Mouse (Mus musculus): ENCODE results near the gene Gm3002.
"Not testable (repeated sequence)": the region's sequence is repeated elsewhere in the genome, so short reads cannot be mapped to it uniquely, and the experiment has no call there.

Gm3002 gene

DNA sequence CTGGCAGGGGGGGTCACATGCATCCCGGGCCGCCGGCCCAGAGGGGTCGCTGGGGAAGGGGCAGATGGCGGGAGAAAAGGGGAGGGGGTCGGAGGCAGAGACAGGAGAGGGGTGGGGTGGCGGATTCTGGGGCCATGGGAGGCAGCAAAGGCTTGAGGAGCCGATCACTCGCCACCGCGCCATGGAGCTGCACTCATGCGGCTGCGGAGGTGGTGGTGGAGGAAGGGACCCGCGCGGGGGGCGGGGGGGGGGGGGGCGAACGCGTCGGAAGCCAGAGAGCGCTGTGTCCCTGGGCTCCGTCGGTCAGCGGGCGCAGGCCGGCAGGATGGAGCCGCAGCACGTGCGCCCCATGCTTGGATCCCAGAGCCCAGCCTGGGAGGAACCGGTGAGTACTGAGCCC, at the start of gene Gm3002:
Gm3002 (plus strand) TSS at position 301 of the 400 bp plus-strand sequence.
- DNase-seq = not testable (repeated sequence)

- DNase-seq = not testable (repeated sequence)
Observed at GRCm38 (mm10) chr14:3845945-3846344, 36.1 kb downstream of the Gm3002 start, which contains the start of gene Gm3033. Gene Gm3033, plus strand, starts transcription at chr14:3846245.

DNA sequence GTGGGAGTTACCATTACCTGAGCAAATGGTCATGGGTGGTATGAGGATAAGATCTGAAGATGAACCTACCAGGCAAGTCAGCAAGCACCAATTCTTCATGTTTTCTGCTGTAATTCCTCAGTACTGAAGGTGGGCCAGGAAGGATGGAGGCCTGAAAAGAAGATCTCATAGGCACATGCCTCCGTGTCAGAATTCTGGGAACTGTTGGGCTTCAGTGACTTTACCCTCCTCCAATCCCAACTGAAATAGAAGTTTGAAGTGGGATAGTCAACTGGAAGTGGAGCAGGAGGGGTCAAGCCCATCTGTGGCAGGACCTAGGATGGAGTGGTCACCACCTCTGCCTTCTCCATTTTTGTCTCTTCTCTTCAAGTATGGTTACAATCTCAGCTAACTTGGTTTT, 74.0 kb downstream of the Gm3002 start, which contains the start of gene Gm2916:
Gm2916 (plus strand) TSS at position 301 of the 400 bp plus-strand sequence.
- not testable (repeated sequence) for DNase-seq

- not testable (repeated sequence) for DNase-seq
Observed at GRCm38 (mm10) chr14:3931456-3931855, 121.6 kb downstream of the Gm3002 start, which contains the start of gene Gm3029. Gene Gm3029, plus strand, starts transcription at chr14:3931756.

GRCm38 (mm10) chr14:3963247-3963646, 153.4 kb downstream of the Gm3002 start, which contains the start of gene Gm3095:
Gene Gm3095, plus strand, starts transcription at chr14:3963547.
- not testable (repeated sequence) for DNase-seq

DNA sequence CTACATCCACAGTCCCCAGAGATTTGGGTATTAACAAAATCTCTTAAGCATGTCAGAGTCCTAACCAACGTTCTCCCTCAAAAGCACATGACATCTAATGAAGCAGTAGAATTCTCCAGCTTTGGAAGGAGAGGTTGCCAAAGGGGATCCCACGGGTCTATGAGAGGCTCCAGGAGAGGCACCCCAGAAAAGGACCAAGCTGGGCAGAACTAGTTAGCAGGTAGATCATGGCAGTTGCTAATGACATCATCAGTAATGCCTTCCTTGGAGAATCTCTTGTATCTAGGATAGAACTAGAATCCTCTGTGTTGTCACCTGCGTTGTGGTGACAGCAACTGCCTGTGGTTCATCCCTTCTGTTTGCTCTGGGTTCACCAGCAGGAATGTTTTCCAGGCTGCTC, 188.2 kb downstream of the Gm3002 start, which contains the start of gene Gm3099:
Gm3099 (plus strand) TSS at position 301 of the 400 bp plus-strand sequence.
- not testable (repeated sequence) for DNase-seq
